Mouse (Mus musculus) adrenal gland, postnatal 25 days (tissue): Measurements from ENCODE around the gene Rgn. TPM values are rescaled to one million over a fixed set of nuclear protein-coding genes. Genes with fewer than 3 reads are reported as not detected.

Experiments
- DNase-seq: peaks from one replicate; pipeline ENCODE4 v3.0.0; 2021; ENCODE audit warnings: mixed read lengths
- long read RNA-seq: library from polyadenylated mRNA; stranded (forward); transcript quantifications from one replicate; pipeline ENCODE4 v2.0.0, GENCODE M21; 2021
- total RNA-seq: library from RNA; stranded (reverse); gene quantifications from 2 replicates; pipeline ENCODE4 v1.2.3, GENCODE M21; 2021

The Rgn gene
- total RNA-seq: 3.3 and 7.5 TPM in 2 replicates
- long read RNA-seq, transcript Rgn-201 (7 exons, 1,607 nt): major isoform, 294 of 348 reads
- long read RNA-seq, partial matches to known transcripts: 27 of 348 reads
- long read RNA-seq, other reads (novel, unspliced or antisense): 27 of 348 reads

GRCm38 (mm10) chrX:20549532-20549931 lies at the start of gene Rgn:
Gene Rgn, plus strand, starts transcription at chrX:20549787.
- DNase-seq: no peak

GRCm38 (mm10) chrX:20520290-20520939 lies 29.2 kb upstream of the Rgn start:
- DNase-seq: no peak

- DNase-seq: no peak
Measured at GRCm38 (mm10) chrX:20521578-20521977, 28.0 kb upstream of the Rgn start.

- DNase-seq: no peak
Measured at GRCm38 (mm10) chrX:20532621-20533020, 17.0 kb upstream of the Rgn start.

- no peak for DNase-seq
Measured at GRCm38 (mm10) chrX:20543867-20544266, 5.7 kb upstream of the Rgn start.

- DNase-seq: peak; percentile 68
Measured at GRCm38 (mm10) chrX:20547609-20548008, 2.0 kb upstream of the Rgn start.

- peak; percentile 29 for DNase-seq
Measured at GRCm38 (mm10) chrX:20548011-20548879, 1.3 kb upstream of the Rgn start.

- no peak for DNase-seq
Measured at GRCm38 (mm10) chrX:20548880-20549440, 627 bp upstream of the Rgn start.

- no peak for DNase-seq
Measured at GRCm38 (mm10) chrX:20552199-20552598, 2.6 kb downstream of the Rgn start.

- DNase-seq: no peak
Measured at GRCm38 (mm10) chrX:20561846-20562245, 12.3 kb downstream of the Rgn start.

- no peak for DNase-seq
Measured at GRCm38 (mm10) chrX:20563941-20564340, 14.4 kb downstream of the Rgn start.

- DNase-seq: no peak
Measured at GRCm38 (mm10) chrX:20571024-20571423, 21.4 kb downstream of the Rgn start.

GRCm38 (mm10) chrX:20572683-20573082 lies 23.1 kb downstream of the Rgn start:
- no peak for DNase-seq

GRCm38 (mm10) chrX:20573927-20574326 lies 24.3 kb downstream of the Rgn start:
- DNase-seq: no peak

GRCm38 (mm10) chrX:20587968-20588367 lies 38.4 kb downstream of the Rgn start:
- no peak for DNase-seq

GRCm38 (mm10) chrX:20608500-20608899 lies 58.9 kb downstream of the Rgn start:
- DNase-seq: no peak

Other genes starting within 250 kb of the Rgn start
- 11.8 and 20.1 TPM in 2 replicates for gene Rp2, start 185.3 kb upstream of the Rgn start, total RNA-seq
- gene Jade3, start 124.1 kb upstream of the Rgn start, total RNA-seq: 3.9 and 6.0 TPM in 2 replicates
- 36.6 and 44.7 TPM in 2 replicates for gene Rbm10, start 67.7 kb downstream of the Rgn start, total RNA-seq
- gene Ndufb11, start 67.8 kb downstream of the Rgn start, total RNA-seq: 325 and 354 TPM in 2 replicates
- gene Uba1, start 108.5 kb downstream of the Rgn start, total RNA-seq: 472 and 515 TPM in 2 replicates
- 178 and 179 TPM in 2 replicates for gene Cdk16, start 138.2 kb downstream of the Rgn start, total RNA-seq
- 23.0 and 33.3 TPM in 2 replicates for gene Usp11, start 154.1 kb downstream of the Rgn start, total RNA-seq
- gene Araf, start 248.0 kb downstream of the Rgn start, total RNA-seq: 135 and 142 TPM in 2 replicates